Mouse (Mus musculus): ENCODE results near the gene Ceacam9. TPM values are rescaled to one million over a fixed set of nuclear protein-coding genes. Genes with fewer than 3 reads are reported as not detected.

The Ceacam9 gene
- polyA plus RNA-seq, 1 experiment from 2014 or later, result not detected

DNA sequence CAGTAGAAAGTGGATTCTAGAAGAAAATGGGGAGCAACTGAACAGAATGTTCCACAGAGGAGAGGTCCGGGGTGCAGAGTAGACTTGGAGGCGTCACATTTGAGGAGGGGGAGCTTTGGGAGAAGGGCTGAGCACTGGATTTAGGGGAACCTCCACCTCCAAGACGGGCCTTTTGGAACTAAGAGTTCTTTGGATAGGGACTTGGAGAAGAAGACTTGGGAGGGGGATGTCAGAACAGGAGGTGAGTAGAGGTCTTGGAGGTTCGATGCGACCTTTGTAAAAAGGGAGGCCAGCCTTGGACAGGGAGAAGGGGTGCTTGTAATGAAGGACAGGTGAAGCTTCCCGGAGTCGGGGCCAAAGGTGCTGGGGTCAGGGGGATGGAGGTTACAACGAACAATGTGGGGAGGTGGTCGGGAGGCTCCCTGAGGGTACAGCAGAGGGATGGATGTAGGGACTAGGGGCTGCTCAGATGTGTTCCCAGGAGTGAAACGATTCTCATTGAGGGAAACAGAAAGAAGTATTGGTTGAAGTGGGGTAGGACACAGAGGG, 17.4 kb downstream of the Ceacam9 start:
- TF ChIP-seq CTCF (IDR thresholded peaks at IDR 0.05), result no peak
- TF ChIP-seq EP300 (IDR thresholded peaks at IDR 0.05), result no peak
- ATAC-seq, result no peak
- H3K27ac ChIP-seq (ENCODE audit: low read length), result peak overlapping the region; percentile 51; the same call in 1 of the 2 replicates

DNA sequence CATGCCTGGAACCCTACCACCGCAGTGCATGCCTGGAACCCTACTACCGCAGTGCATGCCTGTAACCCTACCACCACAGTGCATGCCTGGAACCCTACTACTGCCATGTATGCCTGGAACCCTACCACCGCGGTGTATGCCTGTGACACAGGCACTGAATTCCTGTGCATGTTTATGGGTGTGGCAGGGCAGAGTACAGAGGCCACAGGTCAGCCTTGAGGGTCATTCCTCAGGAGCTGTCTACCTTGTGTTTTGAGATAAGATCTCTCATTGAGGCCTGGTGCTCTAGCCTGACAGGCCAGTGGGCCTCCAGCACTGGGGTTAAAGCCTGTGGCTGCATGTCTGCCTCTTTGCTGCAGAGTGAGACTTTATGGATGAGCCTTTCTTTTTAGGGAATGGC, 23.6 kb downstream of the Ceacam9 start:
- 0 out of 2 replicates have a peak, but pooled peaks have one; percentile 9 for ATAC-seq
- Histone ChIP-seq H3K9ac (replicated peaks; ENCODE audit: low read depth) (no peak overlapping the region), H3K27ac (ENCODE audit: low read length) (no peak overlapping the region), H3K4me2 (replicated peaks; ENCODE audit: low read depth, low read length) (no peak overlapping the region), H3K4me3 (ENCODE audit: low read depth, low read length) (no peak overlapping the region), H3K36me3 (ENCODE audit: insufficient read depth, low read length) (peaks cover 21% of the 10 kb centered on the region), H3K9me3 (ENCODE audit: low read length) (no peaks in the 10 kb centered on the region), H3K27me3 (replicated peaks; ENCODE audit: insufficient read depth, low read length) (no peaks in the 10 kb centered on the region), H3K4me1 (ENCODE audit: insufficient read depth, low read depth, low read length) (no peaks in the 10 kb centered on the region)
- TF ChIP-seq CTCF (IDR thresholded peaks at IDR 0.05) (no peak), EP300 (IDR thresholded peaks at IDR 0.05) (no peak)
- WGBS, result 87% methylated on average over 4 of the region's 4 CpGs
- no peak for DNase-seq (ENCODE audit: low spot score)

More for the DNA sequence above, 17.4 kb downstream of the Ceacam9 start:
- Histone ChIP-seq H3K27me3 (replicated peaks; ENCODE audit: insufficient read depth, low read length) (no peaks in the 10 kb centered on the region), H3K4me3 (ENCODE audit: low read depth, low read length) (peak overlapping the region; percentile 72), H3K9ac (replicated peaks; ENCODE audit: low read depth) (peak overlapping the region; percentile 84), H3K4me1 (ENCODE audit: insufficient read depth, low read depth, low read length) (peaks cover 12% of the 10 kb centered on the region; the same call in 1 of the 2 replicates), H3K9me3 (ENCODE audit: low read length) (no peaks in the 10 kb centered on the region), H3K36me3 (ENCODE audit: insufficient read depth, low read length) (peaks cover 4% of the 10 kb centered on the region; the same call in 1 of the 2 replicates), H3K4me2 (replicated peaks; ENCODE audit: low read depth, low read length) (peak overlapping the region; percentile 62)
- 42% methylated on average over 10 of the region's 10 CpGs for WGBS
- no peak for DNase-seq (ENCODE audit: low spot score)

DNA sequence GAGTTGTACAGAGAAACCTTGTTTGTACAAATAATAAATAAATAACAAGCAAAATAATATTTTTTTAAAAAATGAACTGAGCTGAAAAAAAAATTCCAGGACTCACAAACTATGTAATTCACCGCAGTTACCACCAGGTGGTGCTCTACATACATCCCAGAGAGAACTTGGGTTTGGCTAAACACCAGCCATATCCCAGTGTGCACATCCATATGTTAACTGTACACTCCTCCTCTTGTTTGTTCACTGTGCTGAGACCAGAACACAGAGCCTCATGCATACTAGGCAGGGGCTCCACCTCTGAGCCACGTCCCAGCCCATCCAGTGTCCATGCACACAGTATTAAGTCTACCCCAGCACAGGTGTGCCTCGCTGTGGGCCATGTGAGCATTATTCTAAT, 24.4 kb downstream of the Ceacam9 start:
- H3K4me3 ChIP-seq (ENCODE audit: low read depth, low read length), result no peak overlapping the region
- H3K9ac ChIP-seq (replicated peaks; ENCODE audit: low read depth), result no peak overlapping the region
- H3K9me3 ChIP-seq (ENCODE audit: low read length), result no peaks in the 10 kb centered on the region
- DNase-seq (ENCODE audit: low spot score) (peak; percentile 84), ATAC-seq (peak; percentile 50)
- no peaks in the 10 kb centered on the region for H3K4me1 ChIP-seq (ENCODE audit: insufficient read depth, low read depth, low read length)
- no peak overlapping the region for H3K4me2 ChIP-seq (replicated peaks; ENCODE audit: low read depth, low read length)
- H3K27me3 ChIP-seq (replicated peaks; ENCODE audit: insufficient read depth, low read length), result no peaks in the 10 kb centered on the region
- TF ChIP-seq CTCF (IDR thresholded peaks at IDR 0.05) (peak; percentile 90), EP300 (IDR thresholded peaks at IDR 0.05) (no peak)
- H3K27ac ChIP-seq (ENCODE audit: low read length), result no peak overlapping the region
- peaks cover 21% of the 10 kb centered on the region for H3K36me3 ChIP-seq (ENCODE audit: insufficient read depth, low read length)
- WGBS, result 62% methylated on average over 3 of the region's 3 CpGs

DNA sequence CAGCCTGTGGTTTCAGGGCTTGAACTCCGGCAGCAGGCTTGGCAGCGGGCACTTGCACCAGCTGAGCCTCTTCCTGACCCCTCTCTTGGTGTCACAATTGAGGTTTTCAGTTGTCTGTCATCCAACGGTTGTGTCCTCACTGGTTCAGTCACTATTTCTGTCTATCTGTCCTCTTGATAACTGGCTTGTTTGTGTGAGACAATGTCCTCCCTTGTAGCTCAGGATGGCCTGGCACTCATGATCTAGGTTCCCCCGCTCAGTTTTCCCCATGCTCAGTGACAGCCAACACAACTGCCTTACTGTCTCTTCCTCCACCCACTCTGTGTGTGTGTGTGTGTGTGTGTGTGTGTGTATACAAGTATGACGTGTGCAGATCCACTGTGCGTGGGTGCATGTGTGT, 25.9 kb downstream of the Ceacam9 start:
- DNase-seq (ENCODE audit: low spot score) (no peak), ATAC-seq (no peak)
- WGBS, result 93% methylated on average over 6 of the region's 6 CpGs
- H3K4me2 ChIP-seq (replicated peaks; ENCODE audit: low read depth, low read length), result no peak overlapping the region
- H3K27ac ChIP-seq (ENCODE audit: low read length), result no peak overlapping the region
- H3K9me3 ChIP-seq (ENCODE audit: low read length), result no peaks in the 10 kb centered on the region
- peaks cover 21% of the 10 kb centered on the region for H3K36me3 ChIP-seq (ENCODE audit: insufficient read depth, low read length)
- no peak overlapping the region for H3K4me3 ChIP-seq (ENCODE audit: low read depth, low read length)
- TF ChIP-seq EP300 (IDR thresholded peaks at IDR 0.05), result no peak
- TF ChIP-seq CTCF (IDR thresholded peaks at IDR 0.05), result no peak
- H3K9ac ChIP-seq (replicated peaks; ENCODE audit: low read depth), result no peak overlapping the region
- no peaks in the 10 kb centered on the region for H3K27me3 ChIP-seq (replicated peaks; ENCODE audit: insufficient read depth, low read length)
- H3K4me1 ChIP-seq (ENCODE audit: insufficient read depth, low read depth, low read length), result no peaks in the 10 kb centered on the region

DNA sequence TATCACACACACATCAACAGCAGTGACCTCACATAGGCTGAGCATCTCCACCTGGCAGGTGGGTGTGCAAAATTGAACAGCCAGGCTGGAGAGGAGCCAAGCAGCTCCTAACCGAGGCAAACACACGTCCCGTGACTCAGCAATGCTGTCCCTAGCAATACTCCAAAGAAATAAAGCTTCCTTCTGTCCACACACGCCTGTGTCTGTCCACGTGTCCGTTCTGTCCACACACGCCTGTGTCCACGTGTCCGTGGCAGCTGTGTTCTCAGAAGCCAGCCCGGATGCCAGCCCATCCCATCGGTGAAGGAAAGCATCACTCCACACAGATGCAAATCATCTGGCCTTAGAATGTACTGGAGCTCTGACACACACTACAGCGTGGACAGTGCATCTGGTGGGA, 30.3 kb downstream of the Ceacam9 start:
- no peaks in the 10 kb centered on the region for H3K4me1 ChIP-seq (ENCODE audit: insufficient read depth, low read depth, low read length)
- DNase-seq (ENCODE audit: low spot score) (no peak), ATAC-seq (no peak)
- H3K4me2 ChIP-seq (replicated peaks; ENCODE audit: low read depth, low read length), result no peak overlapping the region
- no peaks in the 10 kb centered on the region for H3K9me3 ChIP-seq (ENCODE audit: low read length)
- H3K4me3 ChIP-seq (ENCODE audit: low read depth, low read length), result no peak overlapping the region
- TF ChIP-seq EP300 (IDR thresholded peaks at IDR 0.05) (no peak), CTCF (IDR thresholded peaks at IDR 0.05) (no peak)
- H3K27me3 ChIP-seq (replicated peaks; ENCODE audit: insufficient read depth, low read length), result no peaks in the 10 kb centered on the region
- WGBS, result 71% methylated on average over 12 of the region's 12 CpGs
- H3K27ac ChIP-seq (ENCODE audit: low read length), result no peak overlapping the region
- peaks cover 15% of the 10 kb centered on the region for H3K36me3 ChIP-seq (ENCODE audit: insufficient read depth, low read length)
- no peak overlapping the region for H3K9ac ChIP-seq (replicated peaks; ENCODE audit: low read depth)

DNA sequence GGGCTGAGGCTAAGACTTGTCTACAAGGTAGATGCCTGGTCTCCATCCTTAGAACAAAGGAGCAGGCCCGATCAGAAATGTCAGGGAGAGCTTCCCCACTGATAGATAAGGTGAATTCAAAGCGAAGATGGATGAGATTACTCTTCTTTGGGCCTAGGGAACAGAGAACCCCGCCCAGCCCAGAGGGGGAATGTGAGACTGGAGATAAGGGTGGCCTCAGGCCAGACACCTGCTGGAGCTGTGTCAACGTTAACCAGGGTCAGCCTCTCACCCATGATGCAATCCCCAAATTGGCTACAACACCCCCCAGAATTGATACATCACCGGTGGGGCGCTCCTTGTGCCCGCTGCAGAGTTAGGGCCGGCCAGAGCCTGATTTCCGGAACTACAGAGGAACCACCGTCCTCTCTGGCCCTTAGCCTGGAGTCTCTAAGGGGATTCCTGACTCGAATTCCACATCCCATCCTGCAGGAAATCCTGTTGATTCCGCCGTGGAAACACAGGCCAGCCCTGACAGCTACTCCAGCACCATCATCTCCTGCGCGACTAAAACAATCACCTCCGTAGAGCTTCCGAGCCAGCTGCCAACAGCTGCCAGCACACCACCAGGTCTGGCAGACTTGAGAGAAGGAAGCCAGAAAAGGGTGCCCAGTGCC, 33.8 kb downstream of the Ceacam9 start:
- no peaks in the 10 kb centered on the region for H3K27me3 ChIP-seq (replicated peaks; ENCODE audit: insufficient read depth, low read length)
- no peak overlapping the region for H3K4me2 ChIP-seq (replicated peaks; ENCODE audit: low read depth, low read length)
- WGBS, result 28% methylated on average over 17 of the region's 17 CpGs
- no peak overlapping the region for H3K9ac ChIP-seq (replicated peaks; ENCODE audit: low read depth)
- no peaks in the 10 kb centered on the region for H3K4me1 ChIP-seq (ENCODE audit: insufficient read depth, low read depth, low read length)
- no peak overlapping the region for H3K4me3 ChIP-seq (ENCODE audit: low read depth, low read length)
- no peak overlapping the region for H3K27ac ChIP-seq (ENCODE audit: low read length)
- peak; percentile 39 for DNase-seq (ENCODE audit: low spot score)
- TF ChIP-seq CTCF (IDR thresholded peaks at IDR 0.05) (no peak), EP300 (IDR thresholded peaks at IDR 0.05) (no peak)
- no peaks in the 10 kb centered on the region for H3K36me3 ChIP-seq (ENCODE audit: insufficient read depth, low read length)
- H3K9me3 ChIP-seq (ENCODE audit: low read length), result no peaks in the 10 kb centered on the region
- peak; percentile 72 for ATAC-seq

All from lung, postnatal 0 days (tissue).